Mouse (Mus musculus) small intestine, adult 2 months (tissue): ENCODE measurements around the gene Gm42420. TPM values are rescaled to one million over a fixed set of nuclear protein-coding genes. Genes with fewer than 3 reads are reported as not detected.

ENCODE experiments used
- H3K27ac ChIP-seq: fragments of 200-500 bp; 2 replicates; pipeline ENCODE4 v1.5.1; 2012; ENCODE audit warnings: low read depth, low read length, control low read depth, inconsistent platforms; ENCODE audit not compliant: insufficient read depth
- H3K27me3 ChIP-seq: fragments of 200-500 bp; 2 replicates; pipeline ENCODE4 v1.6.1; 2012; ENCODE audit warnings: mild to moderate bottlenecking, moderate library complexity, low read length, inconsistent platforms; ENCODE audit not compliant: control insufficient read depth, insufficient read depth
- H3K36me3 ChIP-seq: fragments of 200-500 bp; 2 replicates; pipeline ENCODE4 v1.6.1; 2012; ENCODE audit warnings: mild to moderate bottlenecking, low read length, control low read depth, inconsistent platforms; ENCODE audit not compliant: control insufficient read depth, insufficient read depth
- H3K4me1 ChIP-seq: fragments of 200-500 bp; 2 replicates; pipeline ENCODE4 v1.6.1; 2012; ENCODE audit warnings: low read length, inconsistent platforms, mixed read lengths; ENCODE audit not compliant: control insufficient read depth, insufficient read depth, insufficient read length
- H3K4me3 ChIP-seq: fragments of 200-500 bp; 2 replicates; pipeline ENCODE4 v1.5.1; 2012; ENCODE audit warnings: low read depth, mild to moderate bottlenecking, control low read depth, inconsistent platforms, low read length, moderate library complexity
- CTCF ChIP-seq: fragments of 200-500 bp; IDR thresholded peaks from 2 replicates; pipeline ENCODE4 v1.5.1; 2012; ENCODE audit warnings: low read depth, mild to moderate bottlenecking, control low read depth, inconsistent platforms, low read length, moderate library complexity, mixed read lengths; ENCODE audit not compliant: insufficient replicate concordance, insufficient read length; ENCODE audit errors: extremely low read depth
- POLR2A ChIP-seq: fragments of 200-500 bp; IDR thresholded peaks from 2 replicates; pipeline ENCODE4 v1.6.1; 2012; ENCODE audit warnings: low read depth, mild to moderate bottlenecking, control low read depth, inconsistent platforms, low read length, moderate library complexity
- WGBS: fragments of 180-500 bp; shearing (Covaris S2); methylation state at CpG from one replicate; pipeline ENCODE4 v1.1.7; 2018; 5-methylcytosine and 5-hydroxymethylcytosine counted together
- polyA plus RNA-seq: library from polyadenylated mRNA; depleted of rRNA; stranded (reverse); fragments of >200 nt; gene quantifications from 2 replicates; pipeline ENCODE4 v1.2.3, GENCODE M21; 2012

Gene Gm42420
- polyA plus RNA-seq, 1 experiment: not detected

DNA sequence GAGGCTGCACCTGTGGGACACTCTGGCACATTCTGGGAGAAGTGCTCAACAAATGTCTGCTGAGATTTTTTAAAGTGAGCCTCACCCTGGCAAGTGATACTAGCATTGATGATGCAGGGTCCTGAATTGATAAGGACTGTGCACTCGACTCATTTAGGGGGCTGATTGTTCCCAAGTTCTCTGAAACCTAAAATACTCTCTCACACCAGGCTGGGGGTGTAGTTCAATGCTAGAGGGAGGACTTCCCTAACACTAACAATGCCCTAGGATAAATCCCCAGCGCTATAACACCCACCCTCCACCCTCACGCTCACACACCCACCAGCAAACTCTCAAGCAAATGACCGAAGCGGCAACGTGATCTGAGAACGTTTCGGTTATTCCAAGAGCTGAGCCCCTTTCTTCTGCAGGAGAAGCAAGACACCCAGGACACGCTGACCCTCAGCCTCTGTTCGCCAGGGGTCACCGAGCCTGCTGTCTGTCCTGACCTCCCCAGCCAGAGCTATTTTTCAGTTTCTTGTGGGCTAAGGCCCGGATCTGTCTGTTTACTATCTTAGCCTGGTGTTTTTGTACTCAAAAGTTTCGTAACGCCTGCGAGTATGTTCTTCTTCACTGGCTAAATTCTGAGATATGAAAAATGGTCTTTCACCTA, 41.7 kb upstream of the Gm42420 start:
- Histone ChIP-seq H3K36me3 (no peaks in the 10 kb centered on the region), H3K4me3 (no peak overlapping the region), H3K27ac (peak overlapping the region; percentile 25; the same call in 1 of the 2 replicates), H3K27me3 (no peaks in the 10 kb centered on the region), H3K4me1 (peaks cover 4% of the 10 kb centered on the region)
- no peak for TF ChIP-seq CTCF
- TF ChIP-seq POLR2A: no peak
- 86% methylated on average over 15 of the region's 15 CpGs for WGBS

DNA sequence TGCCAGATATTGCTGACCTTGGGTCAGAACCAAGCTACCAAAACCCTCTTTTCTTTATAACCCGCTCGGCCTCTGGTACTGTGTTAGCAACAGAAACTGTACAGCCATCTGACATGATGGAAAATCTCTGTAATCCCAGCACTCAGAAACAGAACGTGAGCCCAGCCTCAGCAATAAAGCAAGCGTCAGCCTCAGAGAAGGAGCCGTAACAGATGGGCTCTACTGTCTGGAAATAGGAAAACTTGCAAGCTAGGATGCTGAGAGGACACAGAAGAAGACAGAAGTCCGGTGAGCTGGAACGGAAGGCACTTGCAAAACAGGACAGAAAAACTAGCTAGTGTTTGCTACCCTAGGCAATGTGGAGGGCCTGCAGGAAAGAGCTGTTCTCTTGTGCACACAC, 40.1 kb upstream of the Gm42420 start:
- 90% methylated on average over 7 of the region's 7 CpGs for WGBS
- TF ChIP-seq POLR2A (no peak), CTCF (no peak)
- H3K27ac ChIP-seq: no peak overlapping the region

DNA sequence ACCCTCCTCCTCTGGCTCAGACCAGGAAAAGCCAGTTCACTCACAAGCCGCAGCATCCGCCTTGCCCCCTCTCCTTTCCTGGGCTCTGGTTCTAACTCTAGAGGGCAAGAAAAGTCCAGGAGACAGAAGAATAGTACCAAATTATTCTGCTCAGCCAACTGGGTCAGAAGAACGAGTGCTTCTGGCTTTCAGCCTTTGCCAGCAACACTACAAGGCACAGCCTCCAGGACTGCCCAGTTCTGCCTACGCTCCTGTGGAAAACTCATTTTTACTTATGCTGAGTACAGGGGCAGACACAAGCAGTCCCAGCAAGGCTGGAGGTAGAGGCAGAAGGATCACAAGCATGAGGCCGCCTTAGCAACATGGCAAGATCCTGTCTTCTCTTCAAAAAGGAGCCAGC, 37.5 kb upstream of the Gm42420 start:
- no peak overlapping the region for H3K4me3 ChIP-seq
- no peaks in the 10 kb centered on the region for H3K36me3 ChIP-seq
- peaks cover under 1% of the 10 kb centered on the region for H3K4me1 ChIP-seq
- WGBS: 77% methylated on average over 5 of the region's 5 CpGs
- TF ChIP-seq CTCF (no peak), POLR2A (no peak)
- no peak overlapping the region for H3K27ac ChIP-seq
- H3K27me3 ChIP-seq: no peaks in the 10 kb centered on the region

More for the DNA sequence above, 40.1 kb upstream of the Gm42420 start:
- Histone ChIP-seq H3K4me1 (peaks cover 4% of the 10 kb centered on the region), H3K4me3 (no peak overlapping the region), H3K27me3 (no peaks in the 10 kb centered on the region), H3K36me3 (no peaks in the 10 kb centered on the region)

DNA sequence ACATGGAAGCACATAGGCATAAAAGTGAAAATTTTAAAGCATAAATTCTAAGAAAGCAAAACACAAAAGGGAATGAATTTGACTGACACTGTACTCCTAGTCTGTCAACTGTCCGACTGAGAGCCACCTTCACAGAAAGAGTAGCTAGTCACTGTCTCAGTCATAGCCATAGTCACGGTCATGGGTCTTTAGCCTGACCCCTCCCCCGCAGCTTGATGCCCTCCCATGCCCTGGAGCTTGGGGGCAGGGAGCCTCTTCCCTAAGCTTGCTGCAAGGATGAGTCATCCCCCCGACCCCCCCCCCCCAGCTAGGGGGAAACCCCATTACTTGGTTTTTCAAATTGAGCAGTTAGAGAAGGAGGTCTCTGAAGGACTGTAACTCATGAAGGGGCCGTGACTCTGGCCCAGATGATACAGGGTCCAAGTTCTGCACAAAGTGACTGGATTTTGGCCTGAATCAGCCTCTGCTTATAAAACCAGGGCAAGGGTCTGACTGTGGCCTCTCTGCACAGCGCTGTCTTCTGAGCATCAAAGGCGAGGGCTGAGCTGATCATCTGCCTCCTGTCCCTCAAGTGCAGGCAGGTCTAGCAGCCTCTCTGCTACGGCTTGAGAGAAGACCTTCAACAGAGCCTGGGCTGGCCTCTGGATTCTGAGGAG, 33.4 kb upstream of the Gm42420 start:
- 63% methylated on average over 8 of the region's 8 CpGs for WGBS
- Histone ChIP-seq H3K4me3 (no peak overlapping the region), H3K36me3 (no peaks in the 10 kb centered on the region), H3K4me1 (peaks cover 3% of the 10 kb centered on the region; the same call in 1 of the 2 replicates), H3K27me3 (peaks cover 11% of the 10 kb centered on the region), H3K27ac (no peak overlapping the region)
- TF ChIP-seq CTCF (no peak), POLR2A (no peak)

DNA sequence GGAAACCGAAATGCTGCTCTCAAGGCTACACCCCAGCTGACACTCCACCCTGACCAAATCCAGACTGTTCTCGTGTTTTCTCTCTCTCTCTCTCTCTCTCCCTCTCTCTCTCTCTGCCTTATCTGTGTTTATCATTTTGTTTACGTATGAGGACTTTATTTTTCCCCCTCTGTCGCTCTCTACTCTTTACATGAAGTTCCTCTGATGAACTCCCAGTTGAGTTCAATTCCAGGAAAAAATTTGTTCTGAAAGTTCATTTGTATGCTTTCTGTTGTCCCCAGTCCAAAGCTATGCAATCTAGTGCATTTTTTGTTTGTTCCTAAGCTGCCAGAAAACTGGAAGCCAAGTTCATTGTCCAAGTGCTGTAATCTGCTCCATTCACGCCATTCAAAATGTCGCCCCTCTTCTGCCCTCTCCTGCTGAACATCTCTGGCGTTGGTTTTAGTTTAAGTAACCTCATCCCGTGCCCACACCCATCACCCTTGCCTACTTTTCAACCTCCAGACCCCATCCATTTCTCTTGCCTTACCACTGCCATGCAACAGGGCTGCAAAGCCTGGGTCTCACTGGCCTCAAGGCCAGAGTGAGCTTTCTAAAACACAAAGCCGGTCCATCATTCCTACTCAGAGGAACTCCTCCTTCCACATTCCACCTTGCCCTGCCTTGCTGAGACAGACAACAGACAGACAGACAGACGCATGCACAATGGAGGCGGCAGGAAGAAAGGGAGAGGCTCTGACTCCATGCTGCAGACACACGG, 30.5 kb upstream of the Gm42420 start:
- Histone ChIP-seq H3K27ac (peak overlapping the region; percentile 40), H3K4me1 (peaks cover 6% of the 10 kb centered on the region), H3K4me3 (no peak overlapping the region), H3K27me3 (peaks cover 23% of the 10 kb centered on the region), H3K36me3 (no peaks in the 10 kb centered on the region)
- 71% methylated on average over 12 of the region's 12 CpGs for WGBS
- TF ChIP-seq POLR2A (no peak), CTCF (no peak)

DNA sequence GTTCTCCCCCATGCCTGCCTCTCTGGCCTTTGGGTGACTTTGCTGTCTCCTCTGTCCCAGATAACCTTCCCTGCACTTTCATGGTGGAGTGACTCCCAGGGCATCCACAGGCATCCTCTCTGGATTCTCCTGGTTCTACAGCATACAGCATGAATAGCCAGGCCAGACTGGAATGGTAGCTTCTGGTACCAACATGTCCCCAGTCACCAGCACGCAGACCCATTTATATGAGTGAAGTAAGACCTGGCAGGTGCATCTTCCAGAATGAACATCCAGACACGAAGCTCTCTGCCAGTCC, 30.0 kb upstream of the Gm42420 start:
- Histone ChIP-seq H3K27ac (peak overlapping the region; percentile 12; the same call in 1 of the 2 replicates), H3K27me3 (peaks cover 23% of the 10 kb centered on the region), H3K4me3 (no peak overlapping the region), H3K36me3 (no peaks in the 10 kb centered on the region), H3K4me1 (peaks cover 6% of the 10 kb centered on the region)
- 67% methylated on average over 2 of the region's 2 CpGs for WGBS
- TF ChIP-seq POLR2A: no peak
- no peak for TF ChIP-seq CTCF

DNA sequence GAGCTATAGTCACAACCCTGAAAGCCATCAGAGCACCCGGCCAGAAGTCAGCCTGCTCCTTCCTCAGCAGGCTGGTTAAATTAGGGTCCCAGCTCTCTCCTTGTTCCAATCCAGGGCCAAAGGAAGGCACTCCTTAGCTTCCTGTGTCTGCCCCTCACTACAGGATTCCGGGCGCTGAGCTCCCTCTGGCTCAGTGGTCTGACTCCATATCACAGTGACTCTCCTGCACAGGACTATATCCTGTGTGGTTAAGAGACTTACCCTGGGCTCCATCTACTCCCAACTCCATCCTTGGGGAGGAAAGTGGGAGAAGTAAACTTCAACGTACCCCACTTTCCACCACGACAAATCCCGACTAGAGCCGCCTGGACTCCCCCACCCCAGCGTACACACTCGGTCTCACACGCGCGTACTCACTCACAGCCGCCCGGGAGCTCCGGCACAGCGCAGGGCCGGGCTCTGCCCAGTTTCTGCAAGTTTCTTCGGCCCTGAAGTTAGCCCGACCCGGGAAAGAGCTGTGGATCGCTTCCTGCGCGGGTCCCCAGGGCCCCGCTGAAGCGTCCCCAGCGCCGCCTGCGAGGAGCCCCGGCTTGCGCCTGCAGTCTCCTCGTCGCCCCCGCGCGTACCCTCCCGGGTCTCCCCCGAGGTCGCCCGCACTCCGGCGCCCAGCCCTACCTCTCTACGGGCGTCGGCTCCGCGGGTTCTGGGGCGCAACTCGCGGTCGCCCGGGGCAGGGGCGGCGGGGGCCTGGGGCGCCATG, 28.5 kb upstream of the Gm42420 start:
- Histone ChIP-seq H3K4me3 (peak overlapping the region; percentile 71), H3K27me3 (peaks cover 23% of the 10 kb centered on the region), H3K27ac (peak overlapping the region; percentile 60; the same call in 1 of the 2 replicates), H3K4me1 (peaks cover 7% of the 10 kb centered on the region), H3K36me3 (no peaks in the 10 kb centered on the region)
- TF ChIP-seq POLR2A: no peak
- no peak for TF ChIP-seq CTCF
- WGBS: 2% methylated on average over 53 of the region's 54 CpGs
